Mouse (Mus musculus) hindbrain, embryonic 13.5 days (tissue): Measurements from ENCODE around the gene Srsf3. TPM values are rescaled to one million over a fixed set of nuclear protein-coding genes. Genes with fewer than 3 reads are reported as not detected.
"Not testable (repeated sequence)": the region's sequence is repeated elsewhere in the genome, so short reads cannot be mapped to it uniquely, and the experiment has no call there.

ENCODE experiments used
- ATAC-seq: fragments of 200-750 bp; cut with Nextera tagmentation; 2 replicates; pipeline ENCODE4 v1.8.0; 2017; ENCODE audit warnings: moderate TSS enrichment; ENCODE audit not compliant: low FRiP score
- H3K27ac ChIP-seq: fragments of 300-500 bp; sonication (generic); 2 replicates; pipeline ENCODE4 v1.5.1; 2015; ENCODE audit warnings: inconsistent platforms, mild to moderate bottlenecking, moderate library complexity
- H3K27me3 ChIP-seq: fragments of 300-500 bp; sonication (generic); 2 replicates; pipeline ENCODE4 v1.6.1; 2015; ENCODE audit warnings: mild to moderate bottlenecking, inconsistent platforms
- H3K36me3 ChIP-seq: fragments of 300-500 bp; sonication (generic); 2 replicates; pipeline ENCODE4 v1.6.1; 2015; ENCODE audit warnings: mild to moderate bottlenecking, inconsistent platforms
- H3K4me1 ChIP-seq: fragments of 300-500 bp; sonication (generic); replicated peaks from 2 replicates; pipeline ENCODE4 v1.6.1; 2015; ENCODE audit warnings: inconsistent platforms
- H3K4me2 ChIP-seq: fragments of 300-500 bp; sonication (generic); 2 replicates; pipeline ENCODE4 v1.6.1; 2015; ENCODE audit warnings: inconsistent platforms, mild to moderate bottlenecking, moderate library complexity
- H3K4me3 ChIP-seq: fragments of 300-500 bp; sonication (generic); 2 replicates; pipeline ENCODE4 v1.5.1; 2015; ENCODE audit warnings: mild to moderate bottlenecking, inconsistent platforms
- H3K9ac ChIP-seq: fragments of 300-500 bp; sonication (generic); 2 replicates; pipeline ENCODE4 v1.6.1; 2015; ENCODE audit warnings: mild to moderate bottlenecking, inconsistent platforms
- H3K9me3 ChIP-seq: fragments of 300-500 bp; sonication (generic); 2 replicates; pipeline ENCODE4 v1.6.1; 2016; ENCODE audit warnings: inconsistent platforms
- WGBS: fragments of 180-500 bp; shearing (Covaris S2); methylation state at CpG from one replicate; pipeline ENCODE4 v1.1.7; 2015; 5-methylcytosine and 5-hydroxymethylcytosine counted together
- polyA plus RNA-seq: library from polyadenylated mRNA; unstranded; fragments of >200 nt; fragmentation: Nextera tagmentation; extraction: Ambion mirVana; gene quantifications from 2 replicates; pipeline ENCODE4 v1.2.1, GENCODE M21; 2015

Srsf3 gene
- polyA plus RNA-seq, 1 experiment from 2014 or later, result 506 TPM

- H3K4me2 ChIP-seq, result no peak overlapping the region
- H3K27me3 ChIP-seq, result no peaks in the 10 kb centered on the region
- H3K4me1 ChIP-seq, result peaks cover 37% of the 10 kb centered on the region
- H3K4me3 ChIP-seq, result no peak overlapping the region
- 55% methylated on average over 13 of the region's 13 CpGs for WGBS
- H3K36me3 ChIP-seq, result no peaks in the 10 kb centered on the region
- H3K27ac ChIP-seq, result peak overlapping the region; percentile 36; the same call in 1 of the 2 replicates
- peak overlapping the region; percentile 39; the same call in 1 of the 2 replicates for H3K9ac ChIP-seq
- ATAC-seq, result no peak
- no peaks in the 10 kb centered on the region for H3K9me3 ChIP-seq
Observed at GRCm38 (mm10) chr17:29062119-29063035, 29.9 kb downstream of the Srsf3 start.

DNA sequence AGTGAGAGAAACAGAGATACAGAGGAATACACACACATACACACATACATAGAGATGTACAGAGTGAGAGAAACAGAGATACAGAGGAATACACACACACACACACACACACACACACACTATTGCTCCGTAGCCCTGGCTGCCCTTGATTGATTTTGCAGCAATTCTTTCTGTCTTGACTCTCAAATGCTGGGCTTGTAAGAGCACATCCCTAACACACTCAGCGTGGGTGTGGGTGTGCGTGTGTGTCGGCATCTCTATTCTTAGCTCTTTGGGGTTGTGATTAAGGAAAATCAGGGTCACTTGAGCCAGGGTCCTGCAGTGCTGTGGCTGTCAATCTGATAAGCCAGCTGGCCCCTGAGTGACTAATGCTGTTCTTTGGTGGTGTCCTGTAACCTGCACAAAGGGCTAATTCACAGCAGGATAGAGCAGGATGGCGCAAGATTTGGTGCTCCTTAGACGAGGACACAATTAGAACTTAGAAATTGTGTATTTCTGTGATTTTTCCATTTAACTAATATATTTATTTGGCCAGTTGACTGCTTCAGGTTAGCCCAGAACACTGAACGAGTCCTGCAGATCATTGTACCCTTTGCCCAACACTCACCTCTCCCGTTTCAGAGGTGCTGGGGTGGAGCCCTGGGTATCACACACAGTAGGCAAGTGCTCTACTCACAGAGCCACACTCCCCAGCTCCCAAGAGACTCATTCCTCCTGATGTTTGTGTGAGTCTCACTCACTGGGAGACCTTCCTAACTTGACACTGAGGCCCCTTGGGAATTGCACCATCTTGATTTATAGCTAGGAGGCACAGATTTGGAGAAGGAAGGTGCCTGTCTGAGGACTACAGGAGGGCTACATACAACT is 30.9 kb downstream of the Srsf3 start:
- no peak for ATAC-seq
- Histone ChIP-seq H3K27me3 (no peaks in the 10 kb centered on the region), H3K4me1 (peaks cover 28% of the 10 kb centered on the region), H3K9me3 (no peaks in the 10 kb centered on the region), H3K4me3 (no peak overlapping the region), H3K9ac (peak overlapping the region; percentile 14; the same call in 1 of the 2 replicates), H3K36me3 (no peaks in the 10 kb centered on the region), H3K27ac (peak overlapping the region; percentile 36), H3K4me2 (no peak overlapping the region)
- WGBS, result 45% methylated on average over 8 of the region's 8 CpGs

DNA sequence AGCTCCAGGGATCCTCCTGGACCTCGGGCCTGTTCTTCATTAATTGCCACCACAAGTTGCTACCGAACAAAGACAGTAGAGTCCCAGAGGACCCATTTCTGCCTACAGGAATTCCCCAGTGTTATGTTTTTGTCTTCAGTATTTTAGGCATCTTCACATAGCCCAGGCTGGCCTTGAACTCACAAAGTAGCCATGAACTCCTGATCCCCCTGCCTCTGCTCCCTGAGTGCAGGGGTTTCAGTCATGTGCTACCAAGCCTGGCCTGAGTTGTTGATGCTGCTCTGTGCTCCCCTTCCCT is 31.5 kb downstream of the Srsf3 start:
- Histone ChIP-seq H3K4me1 (peaks cover 23% of the 10 kb centered on the region), H3K9ac (no peak overlapping the region), H3K4me2 (no peak overlapping the region), H3K9me3 (no peaks in the 10 kb centered on the region), H3K36me3 (no peaks in the 10 kb centered on the region), H3K27ac (no peak overlapping the region), H3K4me3 (no peak overlapping the region), H3K27me3 (no peaks in the 10 kb centered on the region)
- ATAC-seq, result no peak
- WGBS, result 58% methylated on average over 2 of the region's 2 CpGs

- H3K4me1 ChIP-seq, result peaks cover 19% of the 10 kb centered on the region
- no peak overlapping the region for H3K9ac ChIP-seq
- H3K4me3 ChIP-seq, result no peak overlapping the region
- H3K36me3 ChIP-seq, result no peaks in the 10 kb centered on the region
- H3K9me3 ChIP-seq, result no peaks in the 10 kb centered on the region
- H3K27ac ChIP-seq, result no peak overlapping the region
- H3K27me3 ChIP-seq, result no peaks in the 10 kb centered on the region
- no peak overlapping the region for H3K4me2 ChIP-seq
- no peak for ATAC-seq
- 81% methylated on average over 21 of the region's 21 CpGs for WGBS
Observed at GRCm38 (mm10) chr17:29065245-29065940, 33.0 kb downstream of the Srsf3 start.

- no peak overlapping the region for H3K4me3 ChIP-seq
- H3K27me3 ChIP-seq, result no peaks in the 10 kb centered on the region
- no peak for ATAC-seq
- no peak overlapping the region for H3K9ac ChIP-seq
- H3K9me3 ChIP-seq, result no peaks in the 10 kb centered on the region
- 97% methylated on average over 3 of the region's 3 CpGs for WGBS
- no peaks in the 10 kb centered on the region for H3K36me3 ChIP-seq
- peaks cover 19% of the 10 kb centered on the region for H3K4me1 ChIP-seq
- no peak overlapping the region for H3K27ac ChIP-seq
- no peak overlapping the region for H3K4me2 ChIP-seq
Observed at GRCm38 (mm10) chr17:29065971-29066370, 33.5 kb downstream of the Srsf3 start.

DNA sequence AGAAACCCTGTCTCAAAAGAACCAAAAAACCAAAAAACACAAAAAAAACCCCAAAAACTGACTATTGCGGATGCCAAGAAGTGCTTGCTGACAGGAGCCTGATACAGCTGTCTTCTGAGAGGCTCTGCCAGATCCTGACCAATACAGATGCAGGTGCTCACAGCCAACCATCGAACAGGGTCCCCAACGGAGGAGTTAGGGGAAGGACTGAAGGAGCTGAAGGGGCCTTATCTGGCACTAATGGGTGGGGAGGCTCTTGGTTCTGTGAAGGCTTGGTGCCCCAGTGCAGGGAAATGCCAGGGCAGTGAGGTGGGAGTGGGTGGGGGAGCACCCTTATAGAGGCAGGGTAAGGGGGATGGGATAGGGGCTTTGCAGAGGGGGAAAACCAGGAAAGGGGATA is 35.0 kb downstream of the Srsf3 start:
- H3K4me1 ChIP-seq, result peaks cover 21% of the 10 kb centered on the region
- not testable (repeated sequence) for ATAC-seq, H3K27me3 ChIP-seq, H3K27ac ChIP-seq, H3K9ac ChIP-seq, H3K4me3 ChIP-seq, H3K9me3 ChIP-seq, H3K4me2 ChIP-seq, H3K36me3 ChIP-seq
- 87% methylated on average over 3 of the region's 3 CpGs for WGBS

- Histone ChIP-seq H3K9me3 (no peaks in the 10 kb centered on the region), H3K36me3 (no peaks in the 10 kb centered on the region), H3K9ac (no peak overlapping the region), H3K4me2 (no peak overlapping the region), H3K4me1 (peaks cover 21% of the 10 kb centered on the region), H3K4me3 (no peak overlapping the region), H3K27me3 (no peaks in the 10 kb centered on the region), H3K27ac (no peak overlapping the region)
- WGBS, result 58% methylated on average over 5 of the region's 5 CpGs
- ATAC-seq, result no peak
Observed at GRCm38 (mm10) chr17:29067847-29068246, 35.4 kb downstream of the Srsf3 start.

DNA sequence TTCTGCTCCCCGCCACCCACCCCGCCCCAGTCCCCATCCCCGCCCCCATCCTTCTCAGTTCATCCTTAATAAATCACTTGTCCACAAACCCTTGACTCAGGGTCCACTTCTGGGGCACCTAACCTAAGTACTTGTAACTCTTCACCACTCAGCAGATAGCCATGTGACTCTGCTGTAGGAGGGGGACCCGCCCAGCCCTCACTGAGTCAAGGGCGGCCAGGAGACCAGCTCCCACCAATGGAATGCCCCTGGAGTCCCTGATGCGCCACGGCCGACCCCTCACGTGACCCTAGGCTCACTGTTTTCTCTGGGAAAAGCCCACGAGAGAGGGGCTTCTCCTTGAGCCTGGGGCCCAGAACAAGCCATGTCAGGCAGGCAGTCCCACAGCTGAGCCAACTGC is 36.6 kb downstream of the Srsf3 start:
- no peak for ATAC-seq
- Histone ChIP-seq H3K4me2 (no peak overlapping the region), H3K27me3 (no peaks in the 10 kb centered on the region), H3K36me3 (no peaks in the 10 kb centered on the region), H3K4me3 (no peak overlapping the region), H3K4me1 (peaks cover 19% of the 10 kb centered on the region), H3K9ac (no peak overlapping the region), H3K27ac (no peak overlapping the region), H3K9me3 (no peaks in the 10 kb centered on the region)
- WGBS, result 74% methylated on average over 10 of the region's 10 CpGs

DNA sequence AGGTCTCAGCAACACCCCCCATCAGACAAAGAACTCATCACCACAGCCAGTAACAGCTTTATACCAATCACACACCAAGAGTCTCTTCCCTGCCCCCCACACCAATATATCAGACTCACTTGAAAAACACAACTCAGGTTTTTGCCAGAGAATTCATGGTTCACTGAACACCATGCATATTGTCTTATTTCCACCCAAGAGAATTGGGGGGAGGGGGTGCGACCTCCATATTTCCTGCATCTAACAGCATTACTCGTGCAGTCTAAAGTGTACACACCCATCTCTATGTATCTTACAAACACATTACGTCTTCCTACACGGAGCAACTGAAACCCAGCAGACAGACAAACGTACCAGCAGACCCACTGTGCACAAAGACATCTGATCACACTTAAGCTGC is 39.4 kb downstream of the Srsf3 start:
- H3K36me3 ChIP-seq, result no peaks in the 10 kb centered on the region
- H3K27ac ChIP-seq, result no peak overlapping the region
- H3K9ac ChIP-seq, result no peak overlapping the region
- H3K4me3 ChIP-seq, result no peak overlapping the region
- no peaks in the 10 kb centered on the region for H3K9me3 ChIP-seq
- no peak overlapping the region for H3K4me2 ChIP-seq
- WGBS, result 68% methylated on average over 5 of the region's 5 CpGs
- H3K4me1 ChIP-seq, result peaks cover 19% of the 10 kb centered on the region
- no peak for ATAC-seq
- H3K27me3 ChIP-seq, result no peaks in the 10 kb centered on the region

GRCm38 (mm10) chr17:29072701-29073307 is 40.4 kb downstream of the Srsf3 start:
- no peaks in the 10 kb centered on the region for H3K36me3 ChIP-seq
- no peak for ATAC-seq
- WGBS, result 26% methylated on average over 11 of the region's 11 CpGs

GRCm38 (mm10) chr17:29073313-29073712 is 40.9 kb downstream of the Srsf3 start:
- no peaks in the 10 kb centered on the region for H3K27me3 ChIP-seq
- no peaks in the 10 kb centered on the region for H3K36me3 ChIP-seq
- peaks cover 22% of the 10 kb centered on the region for H3K4me1 ChIP-seq
- no peak overlapping the region for H3K9ac ChIP-seq
- no peaks in the 10 kb centered on the region for H3K9me3 ChIP-seq
- no peak overlapping the region for H3K27ac ChIP-seq
- 71% methylated on average over 5 of the region's 5 CpGs for WGBS
- ATAC-seq, result no peak
- no peak overlapping the region for H3K4me3 ChIP-seq
- H3K4me2 ChIP-seq, result no peak overlapping the region

More at GRCm38 (mm10) chr17:29072701-29073307, 40.4 kb downstream of the Srsf3 start:
- H3K4me2 ChIP-seq, result no peak overlapping the region
- no peaks in the 10 kb centered on the region for H3K27me3 ChIP-seq
- H3K9ac ChIP-seq, result no peak overlapping the region
- no peaks in the 10 kb centered on the region for H3K9me3 ChIP-seq
- no peak overlapping the region for H3K27ac ChIP-seq
- peaks cover 19% of the 10 kb centered on the region for H3K4me1 ChIP-seq
- no peak overlapping the region for H3K4me3 ChIP-seq

DNA sequence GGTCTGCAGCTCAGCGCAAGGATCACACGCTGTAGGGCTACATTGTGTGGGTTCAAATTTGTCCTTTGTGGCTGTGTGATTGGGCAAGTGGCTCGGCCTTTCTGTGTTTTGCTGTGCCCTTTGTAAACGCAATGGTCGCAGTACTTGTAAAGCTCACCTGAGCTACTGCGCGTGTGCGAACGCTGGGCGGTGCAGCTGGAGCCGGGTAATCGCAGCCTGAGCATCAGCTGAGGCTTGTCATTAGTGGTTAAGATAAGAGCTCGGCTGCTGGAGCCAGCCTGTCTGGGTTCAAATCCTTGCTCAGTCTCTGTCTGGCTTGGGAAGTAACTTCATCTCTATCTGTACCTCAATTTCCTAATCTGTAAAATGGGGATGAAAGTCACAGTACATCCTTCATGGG is 41.7 kb downstream of the Srsf3 start:
- ATAC-seq, result no peak
- Histone ChIP-seq H3K27me3 (peaks cover 5% of the 10 kb centered on the region; the same call in 1 of the 2 replicates), H3K9ac (no peak overlapping the region), H3K27ac (no peak overlapping the region), H3K4me2 (no peak overlapping the region), H3K36me3 (no peaks in the 10 kb centered on the region), H3K4me1 (peaks cover 29% of the 10 kb centered on the region), H3K4me3 (no peak overlapping the region), H3K9me3 (no peaks in the 10 kb centered on the region)
- 85% methylated on average over 13 of the region's 13 CpGs for WGBS
